Mouse (Mus musculus): ENCODE data around the gene Sema5b. TPM values are rescaled to one million over a fixed set of nuclear protein-coding genes. Genes with fewer than 3 reads are reported as not detected.

Sema5b gene
- polyA plus RNA-seq, 1 experiment = 0.28 TPM

- Histone ChIP-seq H3K27me3 (ENCODE audit: control insufficient read depth, insufficient read depth, low read length) (no peaks in the 10 kb centered on the region), H3K36me3 (ENCODE audit: control insufficient read depth, insufficient read depth, low read length) (no peaks in the 10 kb centered on the region), H3K4me1 (ENCODE audit: control insufficient read depth, insufficient read depth, insufficient read length) (no peaks in the 10 kb centered on the region), H3K4me3 (ENCODE audit: extremely low read depth, insufficient read depth, insufficient read length) (no peak overlapping the region), H3K27ac (ENCODE audit: insufficient read depth, low read length) (no peak overlapping the region)
- TF ChIP-seq CTCF (IDR thresholded peaks at IDR 0.05; ENCODE audit: extremely low read depth, insufficient read depth, insufficient read length, insufficient replicate concordance) (no peak), POLR2A (IDR thresholded peaks at IDR 0.05; ENCODE audit: low read depth, low read length) (no peak)
- WGBS = 73% methylated on average over 17 of the region's 17 CpGs
- no peak for DNase-seq (ENCODE audit: low read depth in 1 of 2, low spot score in 2 of 2)
Measured at GRCm38 (mm10) chr16:35681327-35682108, 140.6 kb downstream of the Sema5b start.

- no peak overlapping the region for H3K27ac ChIP-seq (ENCODE audit: insufficient read depth, low read length)
- no peaks in the 10 kb centered on the region for H3K4me1 ChIP-seq (ENCODE audit: control insufficient read depth, insufficient read depth, insufficient read length)
- TF ChIP-seq CTCF (IDR thresholded peaks at IDR 0.05; ENCODE audit: extremely low read depth, insufficient read depth, insufficient read length, insufficient replicate concordance) (no peak), POLR2A (IDR thresholded peaks at IDR 0.05; ENCODE audit: low read depth, low read length) (no peak)
- H3K27me3 ChIP-seq (ENCODE audit: control insufficient read depth, insufficient read depth, low read length) = no peaks in the 10 kb centered on the region
- H3K36me3 ChIP-seq (ENCODE audit: control insufficient read depth, insufficient read depth, low read length) = no peaks in the 10 kb centered on the region
- DNase-seq (ENCODE audit: low read depth in 1 of 2, low spot score in 2 of 2) = no peak
- WGBS = 87% methylated on average over 13 of the region's 13 CpGs
- no peak overlapping the region for H3K4me3 ChIP-seq (ENCODE audit: extremely low read depth, insufficient read depth, insufficient read length)
Measured at GRCm38 (mm10) chr16:35685027-35685426, 144.1 kb downstream of the Sema5b start.

GRCm38 (mm10) chr16:35686491-35686890, 145.5 kb downstream of the Sema5b start:
- no peak overlapping the region for H3K27ac ChIP-seq (ENCODE audit: insufficient read depth, low read length)
- TF ChIP-seq POLR2A (IDR thresholded peaks at IDR 0.05; ENCODE audit: low read depth, low read length) (no peak), CTCF (IDR thresholded peaks at IDR 0.05; ENCODE audit: extremely low read depth, insufficient read depth, insufficient read length, insufficient replicate concordance) (no peak)
- H3K27me3 ChIP-seq (ENCODE audit: control insufficient read depth, insufficient read depth, low read length) = no peaks in the 10 kb centered on the region
- H3K4me1 ChIP-seq (ENCODE audit: control insufficient read depth, insufficient read depth, insufficient read length) = no peaks in the 10 kb centered on the region
- 84% methylated on average over 7 of the region's 7 CpGs for WGBS
- DNase-seq (ENCODE audit: low read depth in 1 of 2, low spot score in 2 of 2) = no peak
- no peak overlapping the region for H3K4me3 ChIP-seq (ENCODE audit: extremely low read depth, insufficient read depth, insufficient read length)
- H3K36me3 ChIP-seq (ENCODE audit: control insufficient read depth, insufficient read depth, low read length) = no peaks in the 10 kb centered on the region

- Histone ChIP-seq H3K27ac (ENCODE audit: insufficient read depth, low read length) (no peak overlapping the region), H3K4me3 (ENCODE audit: extremely low read depth, insufficient read depth, insufficient read length) (no peak overlapping the region), H3K36me3 (ENCODE audit: control insufficient read depth, insufficient read depth, low read length) (peaks cover 4% of the 10 kb centered on the region), H3K4me1 (ENCODE audit: control insufficient read depth, insufficient read depth, insufficient read length) (peaks cover 2% of the 10 kb centered on the region; the same call in 1 of the 2 replicates), H3K27me3 (ENCODE audit: control insufficient read depth, insufficient read depth, low read length) (no peaks in the 10 kb centered on the region)
- 89% methylated on average over 7 of the region's 7 CpGs for WGBS
- no peak for DNase-seq (ENCODE audit: low read depth in 1 of 2, low spot score in 2 of 2)
- no peak for TF ChIP-seq POLR2A (IDR thresholded peaks at IDR 0.05; ENCODE audit: low read depth, low read length)
- TF ChIP-seq CTCF (IDR thresholded peaks at IDR 0.05; ENCODE audit: extremely low read depth, insufficient read depth, insufficient read length, insufficient replicate concordance) = no peak
Measured at GRCm38 (mm10) chr16:35691606-35692005, 150.7 kb downstream of the Sema5b start.

- WGBS = 93% methylated on average over 13 of the region's 13 CpGs
- no peak overlapping the region for H3K4me3 ChIP-seq (ENCODE audit: extremely low read depth, insufficient read depth, insufficient read length)
- H3K4me1 ChIP-seq (ENCODE audit: control insufficient read depth, insufficient read depth, insufficient read length) = peaks cover 2% of the 10 kb centered on the region; the same call in 1 of the 2 replicates
- H3K27ac ChIP-seq (ENCODE audit: insufficient read depth, low read length) = no peak overlapping the region
- TF ChIP-seq CTCF (IDR thresholded peaks at IDR 0.05; ENCODE audit: extremely low read depth, insufficient read depth, insufficient read length, insufficient replicate concordance) (no peak), POLR2A (IDR thresholded peaks at IDR 0.05; ENCODE audit: low read depth, low read length) (no peak)
- DNase-seq (ENCODE audit: low read depth in 1 of 2, low spot score in 2 of 2) = no peak
- H3K36me3 ChIP-seq (ENCODE audit: control insufficient read depth, insufficient read depth, low read length) = peaks cover 11% of the 10 kb centered on the region
- no peaks in the 10 kb centered on the region for H3K27me3 ChIP-seq (ENCODE audit: control insufficient read depth, insufficient read depth, low read length)
Measured at GRCm38 (mm10) chr16:35694250-35694846, 153.4 kb downstream of the Sema5b start.

GRCm38 (mm10) chr16:35696103-35696502, 155.2 kb downstream of the Sema5b start:
- no peaks in the 10 kb centered on the region for H3K27me3 ChIP-seq (ENCODE audit: control insufficient read depth, insufficient read depth, low read length)
- H3K27ac ChIP-seq (ENCODE audit: insufficient read depth, low read length) = peak overlapping the region; percentile 60; the same call in 1 of the 2 replicates
- peak overlapping the region; percentile 53 for H3K4me3 ChIP-seq (ENCODE audit: extremely low read depth, insufficient read depth, insufficient read length)
- TF ChIP-seq CTCF (IDR thresholded peaks at IDR 0.05; ENCODE audit: extremely low read depth, insufficient read depth, insufficient read length, insufficient replicate concordance) (no peak), POLR2A (IDR thresholded peaks at IDR 0.05; ENCODE audit: low read depth, low read length) (no peak)
- DNase-seq (ENCODE audit: low read depth in 1 of 2, low spot score in 2 of 2) = peak; percentile 10 to 35
- H3K4me1 ChIP-seq (ENCODE audit: control insufficient read depth, insufficient read depth, insufficient read length) = peaks cover 2% of the 10 kb centered on the region; the same call in 1 of the 2 replicates
- peaks cover 11% of the 10 kb centered on the region for H3K36me3 ChIP-seq (ENCODE audit: control insufficient read depth, insufficient read depth, low read length)
- 28% methylated on average over 2 of the region's 2 CpGs for WGBS

- no peak for TF ChIP-seq CTCF (IDR thresholded peaks at IDR 0.05; ENCODE audit: extremely low read depth, insufficient read depth, insufficient read length, insufficient replicate concordance)
- no peak for TF ChIP-seq POLR2A (IDR thresholded peaks at IDR 0.05; ENCODE audit: low read depth, low read length)
Measured at GRCm38 (mm10) chr16:35701823-35702222, 160.9 kb downstream of the Sema5b start.

More at GRCm38 (mm10) chr16:35701823-35702222, 160.9 kb downstream of the Sema5b start:
- Histone ChIP-seq H3K36me3 (ENCODE audit: control insufficient read depth, insufficient read depth, low read length) (peaks cover 9% of the 10 kb centered on the region), H3K27me3 (ENCODE audit: control insufficient read depth, insufficient read depth, low read length) (no peaks in the 10 kb centered on the region), H3K4me3 (ENCODE audit: extremely low read depth, insufficient read depth, insufficient read length) (no peak overlapping the region), H3K27ac (ENCODE audit: insufficient read depth, low read length) (no peak overlapping the region), H3K4me1 (ENCODE audit: control insufficient read depth, insufficient read depth, insufficient read length) (no peaks in the 10 kb centered on the region)
- DNase-seq (ENCODE audit: low read depth in 1 of 2, low spot score in 2 of 2) = no peak
- 89% methylated on average over 11 of the region's 11 CpGs for WGBS

Measured in spleen, adult 2 months (tissue).